Mouse (Mus musculus): ENCODE results near the gene Ighmbp2. TPM values are rescaled to one million over a fixed set of nuclear protein-coding genes. Genes with fewer than 3 reads are reported as not detected.

Gene Ighmbp2
- 12.7 and 13.8 TPM in 2 replicates for polyA plus RNA-seq (2016; fragmentation: Nextera tagmentation; extraction: Ambion mirVana)

- peak within 1 kb of the TSS; percentile 87 for H3K9ac ChIP-seq
- peak within 1 kb of the TSS; percentile 72; the same call in 1 of the 2 replicates for H3K27ac ChIP-seq
- no peaks in the 10 kb centered on the region for H3K9me3 ChIP-seq
- peak within 1 kb of the TSS; percentile 69 for H3K4me2 ChIP-seq (replicated peaks)
- no peaks in the 10 kb centered on the region for H3K27me3 ChIP-seq
- WGBS = under 1% methylated on average over 49 of the region's 49 CpGs
- ATAC-seq (ENCODE audit: insufficient number of reproducible peaks, insufficient read depth, low FRiP score, low TSS enrichment) = peak; percentile 82
- peak within 1 kb of the TSS; percentile 85 for H3K4me3 ChIP-seq
- H3K4me1 ChIP-seq = peaks cover 15% of the 10 kb centered on the region
- peaks cover 46% of the 10 kb centered on the region for H3K36me3 ChIP-seq
Measured at GRCm38 (mm10) chr19:3282572-3283467, at the start of gene Ighmbp2, which contains the start of gene Mrpl21. Gene Ighmbp2, minus strand, starts transcription at chr19:3283017. Gene Mrpl21, plus strand, starts transcription at chr19:3282901.

- H3K27me3 ChIP-seq = peaks cover 19% of the 10 kb centered on the region
- ATAC-seq (ENCODE audit: insufficient number of reproducible peaks, insufficient read depth, low FRiP score, low TSS enrichment) = no peak
- 79% methylated on average over 12 of the region's 12 CpGs for WGBS
- no peaks in the 10 kb centered on the region for H3K9me3 ChIP-seq
- no peak overlapping the region for H3K27ac ChIP-seq
- no peak overlapping the region for H3K4me2 ChIP-seq (replicated peaks)
- H3K4me3 ChIP-seq = no peak overlapping the region
- H3K4me1 ChIP-seq = peaks cover 25% of the 10 kb centered on the region
- H3K9ac ChIP-seq = no peak overlapping the region
- H3K36me3 ChIP-seq = no peaks in the 10 kb centered on the region
Measured at GRCm38 (mm10) chr19:3326479-3327047, 43.7 kb upstream of the Ighmbp2 start.

- Histone ChIP-seq H3K9ac (peak overlapping the region; percentile 46), H3K27me3 (peaks cover 22% of the 10 kb centered on the region), H3K4me3 (peak overlapping the region; percentile 59), H3K27ac (peak overlapping the region; percentile 84), H3K9me3 (no peaks in the 10 kb centered on the region), H3K4me2 (replicated peaks) (peak overlapping the region; percentile 91), H3K36me3 (no peaks in the 10 kb centered on the region), H3K4me1 (peaks cover 25% of the 10 kb centered on the region)
- WGBS = 38% methylated on average over 15 of the region's 15 CpGs
- no peak for ATAC-seq (ENCODE audit: insufficient number of reproducible peaks, insufficient read depth, low FRiP score, low TSS enrichment)
Measured at GRCm38 (mm10) chr19:3325771-3326478, 43.1 kb upstream of the Ighmbp2 start.

- under 1% methylated on average over 59 of the region's 59 CpGs for WGBS
- peak; percentile 38; the same call in 1 of the 2 replicates for ATAC-seq (ENCODE audit: insufficient number of reproducible peaks, insufficient read depth, low FRiP score, low TSS enrichment)
- H3K9ac ChIP-seq = peak overlapping the region; percentile 58
- H3K4me2 ChIP-seq (replicated peaks) = peak overlapping the region; percentile 91
- peak overlapping the region; percentile 84 for H3K27ac ChIP-seq
- H3K4me1 ChIP-seq = peaks cover 25% of the 10 kb centered on the region
- no peaks in the 10 kb centered on the region for H3K36me3 ChIP-seq
- H3K27me3 ChIP-seq = peaks cover 22% of the 10 kb centered on the region
- no peaks in the 10 kb centered on the region for H3K9me3 ChIP-seq
- peak overlapping the region; percentile 59 for H3K4me3 ChIP-seq
Measured at GRCm38 (mm10) chr19:3324931-3325711, 42.3 kb upstream of the Ighmbp2 start.

GRCm38 (mm10) chr19:3324271-3324811 lies 41.5 kb upstream of the Ighmbp2 start:
- no peaks in the 10 kb centered on the region for H3K9me3 ChIP-seq
- H3K4me3 ChIP-seq = peak overlapping the region; percentile 59
- peaks cover 25% of the 10 kb centered on the region for H3K4me1 ChIP-seq
- H3K4me2 ChIP-seq (replicated peaks) = peak overlapping the region; percentile 91
- H3K36me3 ChIP-seq = no peaks in the 10 kb centered on the region
- no peak overlapping the region for H3K9ac ChIP-seq
- no peak overlapping the region for H3K27ac ChIP-seq
- ATAC-seq (ENCODE audit: insufficient number of reproducible peaks, insufficient read depth, low FRiP score, low TSS enrichment) = no peak
- H3K27me3 ChIP-seq = peaks cover 25% of the 10 kb centered on the region
- 4% methylated on average over 17 of the region's 17 CpGs for WGBS

GRCm38 (mm10) chr19:3323753-3324270 lies 41.0 kb upstream of the Ighmbp2 start:
- peaks cover 25% of the 10 kb centered on the region for H3K27me3 ChIP-seq
- peak overlapping the region; percentile 91 for H3K4me2 ChIP-seq (replicated peaks)
- no peak for ATAC-seq (ENCODE audit: insufficient number of reproducible peaks, insufficient read depth, low FRiP score, low TSS enrichment)
- no peak overlapping the region for H3K27ac ChIP-seq
- peak overlapping the region; percentile 59 for H3K4me3 ChIP-seq
- H3K4me1 ChIP-seq = peaks cover 25% of the 10 kb centered on the region
- no peaks in the 10 kb centered on the region for H3K36me3 ChIP-seq
- H3K9ac ChIP-seq = peak overlapping the region; percentile 53; the same call in 1 of the 2 replicates
- WGBS = 2% methylated on average over 34 of the region's 34 CpGs
- no peaks in the 10 kb centered on the region for H3K9me3 ChIP-seq

GRCm38 (mm10) chr19:3323201-3323621 lies 40.4 kb upstream of the Ighmbp2 start:
- no peaks in the 10 kb centered on the region for H3K36me3 ChIP-seq
- H3K9ac ChIP-seq = peak overlapping the region; percentile 53
- peak overlapping the region; percentile 11; the same call in 1 of the 2 replicates for H3K27ac ChIP-seq
- H3K27me3 ChIP-seq = peaks cover 25% of the 10 kb centered on the region
- peaks cover 25% of the 10 kb centered on the region for H3K4me1 ChIP-seq
- WGBS = 1% methylated on average over 47 of the region's 47 CpGs
- H3K4me3 ChIP-seq = peak overlapping the region; percentile 59
- peak overlapping the region; percentile 91 for H3K4me2 ChIP-seq (replicated peaks)
- ATAC-seq (ENCODE audit: insufficient number of reproducible peaks, insufficient read depth, low FRiP score, low TSS enrichment) = peak; percentile 87
- H3K9me3 ChIP-seq = no peaks in the 10 kb centered on the region

- Histone ChIP-seq H3K4me2 (replicated peaks) (peak within 1 kb of the TSS; percentile 91), H3K27ac (peak within 1 kb of the TSS; percentile 11; the same call in 1 of the 2 replicates), H3K9me3 (no peaks in the 10 kb centered on the region), H3K27me3 (peaks cover 25% of the 10 kb centered on the region), H3K4me3 (peak within 1 kb of the TSS; percentile 59), H3K36me3 (no peaks in the 10 kb centered on the region), H3K9ac (peak within 1 kb of the TSS; percentile 53), H3K4me1 (peaks cover 25% of the 10 kb centered on the region)
- ATAC-seq (ENCODE audit: insufficient number of reproducible peaks, insufficient read depth, low FRiP score, low TSS enrichment) = no peak
- WGBS = 3% methylated on average over 26 of the region's 26 CpGs
Measured at GRCm38 (mm10) chr19:3322261-3322969, 39.6 kb upstream of the Ighmbp2 start, which contains the start of gene Cpt1a. Gene Cpt1a, plus strand, starts transcription at chr19:3322334.

GRCm38 (mm10) chr19:3321617-3322016 lies 38.8 kb upstream of the Ighmbp2 start:
- no peaks in the 10 kb centered on the region for H3K9me3 ChIP-seq
- no peaks in the 10 kb centered on the region for H3K36me3 ChIP-seq
- H3K27ac ChIP-seq = no peak overlapping the region
- ATAC-seq (ENCODE audit: insufficient number of reproducible peaks, insufficient read depth, low FRiP score, low TSS enrichment) = no peak
- H3K9ac ChIP-seq = no peak overlapping the region
- WGBS = 6% methylated on average over 11 of the region's 11 CpGs
- H3K4me2 ChIP-seq (replicated peaks) = no peak overlapping the region
- H3K27me3 ChIP-seq = peaks cover 25% of the 10 kb centered on the region
- no peak overlapping the region; the same call in 1 of the 2 replicates for H3K4me3 ChIP-seq
- peaks cover 23% of the 10 kb centered on the region for H3K4me1 ChIP-seq

- ATAC-seq (ENCODE audit: insufficient number of reproducible peaks, insufficient read depth, low FRiP score, low TSS enrichment) = no peak
- Histone ChIP-seq H3K9ac (no peak overlapping the region), H3K36me3 (no peaks in the 10 kb centered on the region), H3K9me3 (no peaks in the 10 kb centered on the region), H3K27ac (no peak overlapping the region), H3K4me2 (replicated peaks) (no peak overlapping the region), H3K4me1 (peaks cover 16% of the 10 kb centered on the region), H3K27me3 (peaks cover 25% of the 10 kb centered on the region), H3K4me3 (no peak overlapping the region)
- WGBS = 76% methylated on average over 3 of the region's 3 CpGs
Measured at GRCm38 (mm10) chr19:3320801-3321200, 38.0 kb upstream of the Ighmbp2 start.

All from embryonic facial prominence, embryonic 12.5 days (tissue).